Mouse (Mus musculus) thymus, postnatal 10 days (tissue): ENCODE measurements at regions not wholly inside any gene's neighbourhood (a gene's known extent, or its start where the extent isn't known, plus 50 kb on each side); places are given as distances from the start of the nearest gene placed in this dataset.

ENCODE experiments used
- DNase-seq, 2 experiments: peaks; one replicate each; pipeline ENCODE4 v3.0.0; 2021; ENCODE audit warnings: low spot score in 2 of 2

DNA sequence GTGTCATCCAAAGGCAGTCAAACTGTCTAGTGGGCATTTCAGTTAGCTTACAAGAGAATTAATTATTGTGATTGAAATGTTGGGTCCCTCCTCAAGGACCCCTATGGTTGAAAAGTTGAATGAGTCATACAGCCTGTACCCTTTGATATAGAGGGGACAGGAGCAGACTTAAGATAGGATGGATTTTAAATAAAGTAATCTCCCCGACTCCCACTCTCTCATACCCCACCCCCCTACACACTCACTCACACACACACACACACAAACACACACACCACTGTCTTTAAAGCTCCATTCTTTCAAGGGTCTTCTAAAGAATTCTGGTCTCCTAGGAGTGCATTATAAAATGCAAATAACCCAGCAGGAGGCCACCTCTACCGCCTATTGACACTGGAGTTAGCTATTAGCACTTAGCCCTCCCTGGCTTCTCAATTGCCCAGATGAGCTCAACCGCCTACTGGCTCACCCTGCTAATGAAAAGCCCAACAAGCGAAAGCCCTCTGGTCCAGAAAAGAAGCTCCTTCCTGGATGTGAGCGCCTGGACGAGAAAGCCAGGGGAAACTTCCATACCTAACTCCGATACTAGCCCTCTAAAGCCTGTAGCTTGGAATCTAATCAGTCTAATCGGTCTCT is 236.3 kb upstream of the Rgma start:
- DNase-seq: no peak

DNA sequence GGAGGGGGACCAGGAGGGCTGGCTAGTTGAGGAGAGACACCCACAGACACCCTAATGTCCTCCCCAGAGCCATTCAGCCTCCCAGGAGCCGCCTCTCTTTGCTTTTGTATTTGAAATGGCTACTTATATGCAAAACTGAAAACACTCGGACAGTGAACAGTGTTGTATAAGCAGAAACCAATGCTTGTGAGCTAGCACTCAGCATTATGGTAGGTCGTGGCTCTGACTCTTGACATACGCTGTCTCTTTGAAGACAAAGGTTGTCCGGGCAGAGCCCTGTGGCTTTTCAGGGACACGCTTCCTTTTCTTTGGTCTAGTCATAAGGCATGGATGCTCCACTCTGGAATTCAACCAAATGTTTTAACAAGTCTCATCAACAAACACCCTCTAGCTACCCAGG is 235.4 kb upstream of the Rgma start:
- DNase-seq: no peak

DNA sequence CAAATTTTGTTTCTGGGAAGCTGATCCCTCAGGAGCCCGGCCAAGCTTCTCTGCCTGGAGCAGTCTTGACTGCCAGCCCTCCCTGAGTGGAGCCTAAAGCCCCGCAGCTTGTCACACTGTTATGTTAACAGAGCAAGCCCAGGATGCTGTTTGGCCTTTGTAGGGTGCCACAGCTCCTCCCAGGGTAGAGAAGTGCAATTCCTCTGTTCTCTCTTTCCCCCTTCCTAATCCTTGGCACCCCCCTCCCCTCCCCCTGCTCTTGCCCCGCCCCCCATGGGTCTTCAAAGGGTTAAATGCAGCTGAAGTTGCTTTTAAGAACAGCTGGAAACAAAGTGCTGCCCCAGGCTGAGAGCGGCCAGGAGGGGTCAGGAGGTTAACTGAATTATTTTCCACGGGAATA is 234.1 kb upstream of the Rgma start:
- no peak for DNase-seq

DNA sequence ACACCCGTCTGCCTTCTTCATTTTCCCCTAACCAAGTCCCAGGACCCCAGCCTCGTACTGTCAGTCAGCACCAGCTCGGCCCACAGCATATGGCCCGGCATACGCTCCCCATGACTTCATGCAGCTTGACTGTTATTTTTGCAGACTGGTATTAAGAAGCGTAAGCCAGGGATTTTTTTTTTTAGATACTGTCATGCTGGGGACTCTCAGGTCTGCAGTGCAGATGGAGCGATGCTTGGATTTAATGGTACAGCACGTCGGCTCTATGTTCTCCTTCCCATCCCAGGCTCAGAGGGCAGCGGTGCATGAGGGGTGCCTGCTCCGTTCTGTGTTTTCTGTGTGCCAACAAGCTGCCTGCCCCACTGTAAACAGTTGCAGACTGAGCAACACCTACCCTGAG is 231.4 kb upstream of the Rgma start:
- DNase-seq: no peak

GRCm38 (mm10) chr7:73144846-73145245 is 230.5 kb upstream of the Rgma start:
- no peak for DNase-seq

DNA sequence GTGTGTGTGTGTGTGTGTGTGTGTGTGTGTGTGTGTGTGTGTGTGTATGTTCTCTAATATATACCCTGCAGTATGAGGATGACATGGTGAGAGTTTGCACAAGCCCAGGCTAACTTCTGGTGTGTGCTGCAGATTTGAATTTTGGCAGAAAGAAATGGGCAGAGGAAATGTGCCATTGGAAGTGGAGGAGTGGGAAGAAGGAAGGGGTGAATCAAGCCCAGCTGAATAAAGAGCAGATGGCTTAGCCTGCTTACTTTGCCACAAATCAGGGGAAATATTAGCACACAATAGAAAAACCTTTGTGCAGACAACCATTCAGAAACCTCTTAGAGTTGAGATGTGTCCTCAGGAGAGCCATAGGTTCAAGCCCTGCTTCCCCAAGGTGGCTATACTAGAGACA is 228.1 kb upstream of the Rgma start:
- no peak for DNase-seq

DNA sequence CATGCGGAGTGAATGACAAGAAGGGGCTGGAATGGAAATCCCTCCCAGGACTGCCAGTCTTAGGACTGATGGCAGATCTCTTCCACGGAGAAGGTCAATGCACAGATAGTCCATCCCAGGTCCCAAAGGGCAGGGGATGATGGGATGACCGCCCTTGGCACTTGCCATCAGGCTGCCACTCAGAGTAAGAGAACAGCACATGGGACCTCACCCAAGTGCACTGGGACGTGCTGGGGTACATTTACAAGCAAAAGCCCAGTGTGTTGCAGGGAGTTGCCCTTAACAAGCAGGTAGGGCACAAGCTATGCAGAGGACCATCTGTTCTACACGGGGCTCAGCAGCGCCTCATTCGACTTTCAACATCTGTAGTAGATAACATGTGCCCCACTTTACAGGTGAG is 224.9 kb upstream of the Rgma start:
- no peak for DNase-seq

GRCm38 (mm10) chr7:73151586-73152467 is 223.5 kb upstream of the Rgma start:
- DNase-seq: no peak

DNA sequence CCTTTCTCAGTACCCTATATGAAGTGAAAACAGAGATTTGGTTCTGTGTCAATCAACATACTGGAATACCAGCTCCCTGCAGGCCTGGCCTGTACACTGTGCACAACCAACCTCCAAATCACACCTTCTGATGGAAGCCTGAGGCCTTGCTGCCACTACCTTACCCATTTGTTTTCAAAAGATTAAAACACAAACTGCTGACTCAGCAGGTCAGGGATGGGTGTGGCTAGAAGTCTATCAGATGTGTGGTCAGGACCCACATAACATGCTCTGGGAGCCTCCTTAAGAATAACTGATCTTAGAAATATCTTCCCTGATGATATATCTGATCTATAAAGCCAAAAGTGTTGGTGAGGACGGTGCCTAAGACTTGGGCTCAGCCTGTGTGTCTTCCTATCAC is 221.6 kb upstream of the Rgma start:
- DNase-seq: no peak

GRCm38 (mm10) chr7:73158833-73159232 is 216.5 kb upstream of the Rgma start:
- DNase-seq: no peak

GRCm38 (mm10) chr7:73160968-73161367 is 214.3 kb upstream of the Rgma start:
- DNase-seq: no peak

DNA sequence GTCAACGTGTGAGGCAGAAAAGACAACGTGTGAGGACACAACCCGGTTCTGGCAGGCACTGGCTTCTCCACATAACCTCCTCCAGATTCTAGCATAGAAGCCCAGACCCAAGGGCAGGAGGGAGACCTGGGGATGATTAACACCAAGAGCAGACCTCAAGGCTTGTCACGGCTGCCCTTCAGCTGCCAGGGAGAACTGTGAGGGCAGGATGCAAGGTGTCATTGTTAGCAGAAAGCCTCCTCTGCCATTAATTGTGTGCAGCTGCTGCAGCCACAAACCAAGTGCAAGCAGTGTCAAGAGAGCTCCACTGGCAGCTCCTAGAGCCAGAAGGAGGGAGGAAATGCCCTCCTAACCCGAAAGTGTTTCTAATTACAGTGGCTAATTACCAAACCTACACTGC is 211.6 kb upstream of the Rgma start:
- no peak for DNase-seq

DNA sequence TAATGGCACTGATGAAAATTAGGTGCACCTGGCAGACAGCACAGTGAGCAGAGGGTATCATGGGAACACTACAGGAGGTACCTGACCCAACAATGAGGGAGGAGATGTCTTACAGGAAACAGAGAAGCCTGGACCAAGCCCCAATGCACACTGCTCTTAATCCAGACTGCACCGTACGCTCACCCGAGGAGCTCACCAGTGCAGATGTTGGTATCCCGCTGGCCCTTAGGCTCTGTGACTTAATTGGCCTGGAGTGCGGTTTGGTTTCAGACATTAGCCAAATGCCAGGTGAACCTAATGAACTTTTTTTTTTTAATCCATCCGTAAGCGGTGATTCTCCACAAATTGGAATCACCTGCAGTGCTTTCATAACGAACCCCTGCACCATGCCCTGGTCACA is 209.8 kb upstream of the Rgma start:
- no peak for DNase-seq

DNA sequence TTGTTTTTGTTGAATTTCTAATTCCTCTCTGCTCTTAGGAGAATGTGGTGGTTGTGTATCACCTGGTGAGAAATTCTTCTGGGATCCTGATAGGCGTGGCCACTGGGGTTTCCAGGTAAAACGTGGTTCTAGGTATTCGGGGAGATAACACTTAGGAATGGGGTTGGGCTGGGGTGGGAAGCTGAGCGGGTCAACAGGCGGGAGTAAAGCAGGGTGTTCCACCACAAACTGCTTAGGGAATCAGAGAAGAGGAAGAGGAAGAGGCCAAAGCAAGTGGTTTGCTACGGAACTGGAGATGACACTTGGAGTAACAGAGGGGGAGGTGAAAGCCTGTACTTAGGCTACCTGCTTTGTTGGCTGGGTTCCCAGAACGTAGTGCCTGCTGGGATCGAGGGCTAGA is 205.9 kb upstream of the Rgma start:
- no peak for DNase-seq

DNA sequence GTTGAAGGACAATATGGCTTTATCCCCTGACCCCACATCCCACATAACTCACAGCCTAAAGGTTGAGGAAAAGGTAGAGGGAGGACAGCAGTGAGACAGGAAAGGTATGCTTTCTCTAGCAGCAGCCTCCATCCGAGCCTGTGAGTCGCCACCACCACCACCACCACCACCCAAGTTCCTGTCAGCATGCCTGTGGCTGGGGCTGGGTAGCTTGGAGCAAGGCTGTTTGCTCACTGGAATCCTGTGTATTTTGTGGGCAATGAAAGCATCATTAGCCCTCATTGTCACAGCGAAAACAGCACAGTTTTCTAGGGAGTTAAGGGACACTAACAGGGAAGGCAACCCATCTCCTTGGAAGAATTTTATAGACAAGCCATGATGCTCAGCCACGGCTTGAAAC is 202.7 kb upstream of the Rgma start:
- no peak for DNase-seq

DNA sequence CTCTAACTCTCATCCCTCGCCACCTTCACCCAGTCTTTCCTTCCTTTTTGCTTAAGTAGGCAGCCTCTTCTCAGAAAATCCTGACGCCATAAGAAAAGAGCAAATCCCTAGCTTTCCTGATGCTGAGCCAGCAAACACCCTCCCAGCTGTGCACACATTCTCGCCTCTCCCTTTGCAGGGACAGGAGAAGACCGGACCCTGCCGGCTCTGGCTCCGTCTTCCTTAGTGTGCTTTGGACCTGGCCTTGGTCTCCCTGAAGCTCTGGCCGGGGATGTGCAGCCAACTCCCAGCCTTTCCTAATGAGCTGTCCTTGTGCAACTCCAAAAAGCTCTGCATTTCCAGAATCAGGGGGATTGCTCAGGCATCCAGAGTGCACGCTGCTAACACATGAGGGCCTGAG is 191.5 kb upstream of the Rgma start:
- DNase-seq: no peak

DNA sequence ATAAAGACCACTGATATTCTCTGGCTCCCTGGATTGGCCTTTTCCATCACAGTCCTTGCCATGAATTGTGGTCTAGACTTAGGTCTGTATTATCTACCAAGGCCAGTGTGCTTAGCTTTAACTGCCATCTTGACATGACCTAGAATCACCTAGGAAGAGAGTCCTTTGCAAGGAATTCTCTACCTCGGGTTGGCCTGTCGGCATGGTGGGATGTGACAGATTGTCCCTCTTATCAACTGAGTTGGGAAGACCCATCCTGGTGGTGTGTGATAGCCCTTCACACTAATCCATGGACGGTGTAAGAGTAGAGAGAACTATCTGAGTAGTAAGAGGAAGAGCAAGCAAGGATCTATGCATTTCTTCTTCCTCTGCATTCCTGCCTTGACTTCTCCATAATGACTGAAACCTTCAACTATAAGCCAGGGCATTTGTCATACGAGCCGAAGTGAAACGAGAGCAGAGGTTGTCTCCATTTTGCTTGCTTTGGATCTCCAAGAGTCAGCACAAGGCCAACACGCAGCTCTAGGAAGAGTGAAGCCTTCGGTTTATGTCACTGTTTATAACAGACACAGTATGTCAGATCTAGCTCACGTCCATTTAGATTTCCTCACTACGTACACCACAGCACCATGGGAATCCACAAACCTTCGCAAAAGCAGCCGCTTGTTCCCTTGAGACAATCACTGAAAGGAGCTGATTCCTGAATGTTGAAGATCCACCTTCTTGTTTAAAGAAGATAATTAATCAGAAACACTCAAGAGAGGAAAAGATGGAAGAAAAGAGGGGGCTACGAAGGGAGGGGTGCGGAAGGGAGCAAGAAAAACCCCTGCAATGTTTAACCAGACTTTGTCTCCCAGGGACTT is 190.9 kb upstream of the Rgma start:
- no peak for DNase-seq

DNA sequence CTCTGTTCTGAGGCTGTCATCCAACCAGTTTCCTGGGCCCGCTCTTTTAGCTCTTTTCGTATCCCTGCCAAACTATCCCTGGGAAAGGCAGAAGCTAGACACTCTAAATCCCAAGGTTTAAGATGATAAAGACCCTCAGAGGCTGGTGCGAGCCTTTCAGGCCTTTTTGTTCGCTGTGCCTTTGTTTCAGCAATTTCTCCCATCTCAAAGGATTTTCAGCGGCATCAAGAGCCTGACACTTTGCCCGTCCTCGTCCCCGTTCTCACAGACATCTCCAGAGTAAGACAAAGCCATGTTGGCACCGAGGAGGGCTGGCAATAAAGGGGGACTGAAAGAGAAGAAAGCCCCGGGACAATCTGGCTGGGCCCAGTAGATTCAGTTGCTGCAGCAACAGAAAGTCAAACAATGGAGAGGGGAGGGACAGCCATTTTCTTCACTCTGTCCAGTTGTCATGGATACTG is 190.2 kb upstream of the Rgma start:
- DNase-seq: no peak

GRCm38 (mm10) chr7:73185591-73185990 is 189.7 kb upstream of the Rgma start:
- DNase-seq: no peak

DNA sequence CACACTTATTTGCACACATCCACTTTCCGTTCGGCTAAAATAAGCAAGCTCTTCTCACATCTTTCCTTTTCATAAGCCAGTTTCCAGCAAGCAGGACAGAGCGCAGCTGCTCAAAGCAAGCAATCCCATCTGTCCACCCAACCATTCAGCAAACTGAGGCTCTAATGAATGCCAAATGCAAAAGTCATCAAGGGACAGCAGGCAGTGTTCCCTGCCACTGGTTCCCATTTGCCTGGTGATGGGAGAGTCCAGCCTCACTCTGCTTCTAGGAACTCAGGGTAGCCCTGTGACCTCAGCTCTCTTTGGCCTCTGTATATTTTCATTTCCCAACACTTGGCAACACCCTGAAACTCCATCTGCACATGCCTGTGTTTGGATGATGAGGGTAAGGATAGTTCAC is 188.8 kb upstream of the Rgma start:
- DNase-seq: no peak

GRCm38 (mm10) chr7:73191388-73192278 is 183.7 kb upstream of the Rgma start:
- no peak for DNase-seq
